Mouse (Mus musculus): ENCODE data around the gene Col1a1. TPM values are rescaled to one million over a fixed set of nuclear protein-coding genes. Genes with fewer than 3 reads are reported as not detected.

The Col1a1 gene
- 110 and 166 TPM in 2 replicates for polyA plus RNA-seq (2012; rRNA removed)

DNA sequence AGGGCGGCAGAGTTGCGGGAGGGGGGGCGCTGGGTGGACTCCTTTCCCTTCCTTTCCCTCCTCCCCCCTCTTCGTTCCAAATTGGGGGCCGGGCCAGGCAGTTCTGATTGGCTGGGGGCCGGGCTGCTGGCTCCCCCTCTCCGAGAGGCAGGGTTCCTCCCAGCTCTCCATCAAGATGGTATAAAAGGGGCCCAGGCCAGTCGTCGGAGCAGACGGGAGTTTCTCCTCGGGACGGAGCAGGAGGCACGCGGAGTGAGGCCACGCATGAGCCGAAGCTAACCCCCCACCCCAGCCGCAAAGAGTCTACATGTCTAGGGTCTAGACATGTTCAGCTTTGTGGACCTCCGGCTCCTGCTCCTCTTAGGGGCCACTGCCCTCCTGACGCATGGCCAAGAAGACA, at the start of gene Col1a1:
TSS of gene Col1a1 (plus strand) at position 180 of the 400 bp plus-strand sequence.

DNA sequence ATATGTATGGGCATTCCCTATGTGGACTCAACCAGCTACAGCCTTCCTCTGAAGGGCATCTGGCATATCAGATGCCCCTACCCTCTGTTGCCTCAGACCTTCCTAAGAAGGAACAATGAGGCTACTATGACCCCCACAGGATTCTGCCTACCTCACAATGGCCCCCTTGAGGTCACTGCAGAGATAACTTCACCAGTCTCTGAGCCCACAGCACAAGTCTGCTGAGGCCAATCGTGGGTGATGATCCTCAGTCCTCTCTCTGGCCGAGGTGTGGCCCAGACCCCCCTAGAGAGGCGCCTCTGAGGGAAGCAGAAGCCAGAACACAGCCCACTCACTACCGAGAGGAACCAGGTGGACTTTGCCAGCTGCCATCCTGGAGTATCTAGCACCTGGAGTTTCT, 31.4 kb downstream of the Col1a1 start, which contains the start of gene Hils1:
TSS of gene Hils1 (plus strand) at position 175 of the 400 bp plus-strand sequence.

GRCm38 (mm10) chr11:94976199-94976598, 40.2 kb downstream of the Col1a1 start, which contains the start of gene Sgca:
Gene Sgca, minus strand, starts transcription at chr11:94976327.

GRCm38 (mm10) chr11:94990749-94991577, 54.9 kb downstream of the Col1a1 start, which contains the start of gene Ppp1r9b:
Gene Ppp1r9b, plus strand, starts transcription at chr11:94991035.

Other genes with a start within 250 kb of the Col1a1 start
- 0.10 TPM in 1 of 2 replicates, not detected in the other for gene Gm11541, start 231.7 kb upstream of the Col1a1 start, polyA plus RNA-seq (2012; rRNA removed)
- 0.05 and 0.16 TPM in 2 replicates for gene Cdc34b, start 194.4 kb upstream of the Col1a1 start, polyA plus RNA-seq (2012; rRNA removed)
- gene Tmem92, start 153.5 kb upstream of the Col1a1 start, polyA plus RNA-seq (2012; rRNA removed), result not detected in 2 replicates
- not detected in 2 replicates for gene Hils1, start 31.4 kb downstream of the Col1a1 start, polyA plus RNA-seq (2012; rRNA removed)
- gene Sgca, start 40.1 kb downstream of the Col1a1 start, polyA plus RNA-seq (2012; rRNA removed), result 0.14 and 5.2 TPM in 2 replicates
- gene Ppp1r9b, start 54.8 kb downstream of the Col1a1 start, polyA plus RNA-seq (2012; rRNA removed), result 42.8 and 62.9 TPM in 2 replicates
- gene Samd14, start 73.7 kb downstream of the Col1a1 start, polyA plus RNA-seq (2012; rRNA removed), result 62.9 and 91.4 TPM in 2 replicates
- gene Pdk2, start 105.1 kb downstream of the Col1a1 start, polyA plus RNA-seq (2012; rRNA removed), result 6.2 and 13.6 TPM in 2 replicates
- 6.0 and 9.3 TPM in 2 replicates for gene Itga3, start 140.6 kb downstream of the Col1a1 start, polyA plus RNA-seq (2012; rRNA removed)
- gene Dlx3, start 183.9 kb downstream of the Col1a1 start, polyA plus RNA-seq (2012; rRNA removed), result 0.54 and 2.3 TPM in 2 replicates
- 0.53 TPM in 1 of 2 replicates, not detected in the other for gene Dlx4, start 210.0 kb downstream of the Col1a1 start, polyA plus RNA-seq (2012; rRNA removed)